Mouse (Mus musculus): Measurements from ENCODE around the gene Mast2. TPM values are rescaled to one million over a fixed set of nuclear protein-coding genes. Genes with fewer than 3 reads are reported as not detected.

The Mast2 gene
- polyA plus RNA-seq, 1 experiment from 2014 or later: 14.4 TPM

GRCm38 (mm10) chr4:116322127-116322526 lies 141.9 kb downstream of the Mast2 start:
- no peak overlapping the region for H3K4me3 ChIP-seq (replicated peaks)
- H3K9ac ChIP-seq: no peak overlapping the region
- ATAC-seq (replicated peaks; ENCODE audit: low FRiP score): no peak
- H3K27me3 ChIP-seq: no peaks in the 10 kb centered on the region
- H3K9me3 ChIP-seq (replicated peaks): no peaks in the 10 kb centered on the region
- H3K4me2 ChIP-seq: no peak overlapping the region
- H3K36me3 ChIP-seq: peaks cover 84% of the 10 kb centered on the region
- 94% methylated on average over 6 of the region's 6 CpGs for WGBS
- H3K4me1 ChIP-seq: no peaks in the 10 kb centered on the region
- no peak overlapping the region for H3K27ac ChIP-seq

GRCm38 (mm10) chr4:116317575-116317974 lies 146.4 kb downstream of the Mast2 start:
- Histone ChIP-seq H3K9me3 (replicated peaks) (no peaks in the 10 kb centered on the region), H3K9ac (no peak overlapping the region), H3K27me3 (no peaks in the 10 kb centered on the region), H3K4me3 (replicated peaks) (no peak overlapping the region), H3K4me2 (no peak overlapping the region), H3K27ac (no peak overlapping the region), H3K4me1 (no peaks in the 10 kb centered on the region), H3K36me3 (peaks cover 86% of the 10 kb centered on the region)
- ATAC-seq (replicated peaks; ENCODE audit: low FRiP score): no peak
- 94% methylated on average over 4 of the region's 4 CpGs for WGBS

GRCm38 (mm10) chr4:116304551-116304950 lies 159.4 kb downstream of the Mast2 start:
- no peak overlapping the region for H3K4me3 ChIP-seq (replicated peaks)
- no peak overlapping the region for H3K4me2 ChIP-seq
- 0% methylated on average over 1 of the region's 1 CpGs for WGBS
- no peak overlapping the region for H3K9ac ChIP-seq
- no peaks in the 10 kb centered on the region for H3K27me3 ChIP-seq
- no peak overlapping the region for H3K27ac ChIP-seq
- no peaks in the 10 kb centered on the region for H3K9me3 ChIP-seq (replicated peaks)
- H3K36me3 ChIP-seq: peaks cover 70% of the 10 kb centered on the region
- H3K4me1 ChIP-seq: no peaks in the 10 kb centered on the region
- no peak for ATAC-seq (replicated peaks; ENCODE audit: low FRiP score)

- no peak for ATAC-seq (replicated peaks; ENCODE audit: low FRiP score)
- H3K36me3 ChIP-seq: peaks cover 51% of the 10 kb centered on the region
- no peak overlapping the region for H3K4me3 ChIP-seq (replicated peaks)
- H3K27me3 ChIP-seq: no peaks in the 10 kb centered on the region
- WGBS: 39% methylated on average over 4 of the region's 4 CpGs
- H3K4me2 ChIP-seq: no peak overlapping the region
- no peaks in the 10 kb centered on the region for H3K9me3 ChIP-seq (replicated peaks)
- H3K9ac ChIP-seq: no peak overlapping the region
- no peak overlapping the region for H3K27ac ChIP-seq
- no peaks in the 10 kb centered on the region for H3K4me1 ChIP-seq
Observed at GRCm38 (mm10) chr4:116300878-116301355, 163.1 kb downstream of the Mast2 start.

- H3K4me1 ChIP-seq: no peaks in the 10 kb centered on the region
- H3K27me3 ChIP-seq: no peaks in the 10 kb centered on the region
- peaks cover 64% of the 10 kb centered on the region for H3K36me3 ChIP-seq
- H3K9ac ChIP-seq: no peak overlapping the region
- no peak for ATAC-seq (replicated peaks; ENCODE audit: low FRiP score)
- no peak overlapping the region for H3K27ac ChIP-seq
- H3K4me2 ChIP-seq: no peak overlapping the region
- WGBS: 89% methylated on average over 12 of the region's 12 CpGs
- H3K9me3 ChIP-seq (replicated peaks): no peaks in the 10 kb centered on the region
- no peak overlapping the region for H3K4me3 ChIP-seq (replicated peaks)
Observed at GRCm38 (mm10) chr4:116293296-116293695, 170.7 kb downstream of the Mast2 start.

- no peak for ATAC-seq (replicated peaks; ENCODE audit: low FRiP score)
- WGBS: 92% methylated on average over 6 of the region's 6 CpGs
Observed at GRCm38 (mm10) chr4:116291561-116291960, 172.4 kb downstream of the Mast2 start.

GRCm38 (mm10) chr4:116282211-116282610 lies 181.8 kb downstream of the Mast2 start:
- WGBS: 82% methylated on average over 2 of the region's 2 CpGs
- Histone ChIP-seq H3K27me3 (no peaks in the 10 kb centered on the region), H3K36me3 (peaks cover 40% of the 10 kb centered on the region), H3K4me1 (no peaks in the 10 kb centered on the region), H3K4me3 (replicated peaks) (no peak overlapping the region), H3K9ac (no peak overlapping the region), H3K9me3 (replicated peaks) (no peaks in the 10 kb centered on the region), H3K4me2 (no peak overlapping the region), H3K27ac (no peak overlapping the region)
- ATAC-seq (replicated peaks; ENCODE audit: low FRiP score): no peak

More at GRCm38 (mm10) chr4:116291561-116291960, 172.4 kb downstream of the Mast2 start:
- Histone ChIP-seq H3K9me3 (replicated peaks) (no peaks in the 10 kb centered on the region), H3K27ac (no peak overlapping the region), H3K36me3 (peaks cover 74% of the 10 kb centered on the region), H3K9ac (no peak overlapping the region), H3K4me1 (no peaks in the 10 kb centered on the region), H3K27me3 (no peaks in the 10 kb centered on the region), H3K4me2 (no peak overlapping the region), H3K4me3 (replicated peaks) (no peak overlapping the region)

- no peaks in the 10 kb centered on the region for H3K4me1 ChIP-seq
- no peak overlapping the region for H3K4me2 ChIP-seq
- 92% methylated on average over 6 of the region's 6 CpGs for WGBS
- H3K9me3 ChIP-seq (replicated peaks): no peaks in the 10 kb centered on the region
- ATAC-seq (replicated peaks; ENCODE audit: low FRiP score): no peak
- H3K9ac ChIP-seq: no peak overlapping the region
- no peak overlapping the region for H3K4me3 ChIP-seq (replicated peaks)
- H3K27me3 ChIP-seq: no peaks in the 10 kb centered on the region
- H3K27ac ChIP-seq: no peak overlapping the region
- H3K36me3 ChIP-seq: peaks cover 59% of the 10 kb centered on the region
Observed at GRCm38 (mm10) chr4:116268220-116268619, 195.8 kb downstream of the Mast2 start.

Other genes with a start within 250 kb of the Mast2 start
- 21.3 and 21.6 TPM in 2 replicates for gene Pik3r3, start 242.6 kb downstream of the Mast2 start, polyA plus RNA-seq (2015; fragmentation: Nextera tagmentation; extraction: Ambion mirVana)
- 17.0 and 17.3 TPM in 2 replicates for gene Ipp, start 43.4 kb upstream of the Mast2 start, polyA plus RNA-seq (2015; fragmentation: Nextera tagmentation; extraction: Ambion mirVana)
- gene Tmem69, start 91.8 kb upstream of the Mast2 start, polyA plus RNA-seq (2015; fragmentation: Nextera tagmentation; extraction: Ambion mirVana): 27.4 and 27.5 TPM in 2 replicates
- 40.5 and 40.7 TPM in 2 replicates for gene Gpbp1l1, start 93.5 kb upstream of the Mast2 start, polyA plus RNA-seq (2015; fragmentation: Nextera tagmentation; extraction: Ambion mirVana)
- 3.6 and 4.8 TPM in 2 replicates for gene Ccdc17, start 132.5 kb upstream of the Mast2 start, polyA plus RNA-seq (2015; fragmentation: Nextera tagmentation; extraction: Ambion mirVana)
- gene Nasp, start 163.8 kb upstream of the Mast2 start, polyA plus RNA-seq (2015; fragmentation: Nextera tagmentation; extraction: Ambion mirVana): 175 and 180 TPM in 2 replicates
- 721 and 765 TPM in 2 replicates for gene Akr1a1, start 187.5 kb upstream of the Mast2 start, polyA plus RNA-seq (2015; fragmentation: Nextera tagmentation; extraction: Ambion mirVana)
- 1,497 and 1,602 TPM in 2 replicates for gene Prdx1, start 221.4 kb upstream of the Mast2 start, polyA plus RNA-seq (2015; fragmentation: Nextera tagmentation; extraction: Ambion mirVana)
- 27.2 and 27.9 TPM in 2 replicates for gene Mmachc, start 244.2 kb upstream of the Mast2 start, polyA plus RNA-seq (2015; fragmentation: Nextera tagmentation; extraction: Ambion mirVana)
- 30.3 and 31.7 TPM in 2 replicates for gene Ccdc163, start 244.3 kb upstream of the Mast2 start, polyA plus RNA-seq (2015; fragmentation: Nextera tagmentation; extraction: Ambion mirVana)